Mouse (Mus musculus) spleen, adult 12 weeks (tissue): ENCODE results near the gene Rpl3.

Experiments used
- DNase-seq: peaks from one replicate; pipeline ENCODE4 v3.0.0; 2022; ENCODE audit warnings: low spot score

Rpl3 gene

DNA sequence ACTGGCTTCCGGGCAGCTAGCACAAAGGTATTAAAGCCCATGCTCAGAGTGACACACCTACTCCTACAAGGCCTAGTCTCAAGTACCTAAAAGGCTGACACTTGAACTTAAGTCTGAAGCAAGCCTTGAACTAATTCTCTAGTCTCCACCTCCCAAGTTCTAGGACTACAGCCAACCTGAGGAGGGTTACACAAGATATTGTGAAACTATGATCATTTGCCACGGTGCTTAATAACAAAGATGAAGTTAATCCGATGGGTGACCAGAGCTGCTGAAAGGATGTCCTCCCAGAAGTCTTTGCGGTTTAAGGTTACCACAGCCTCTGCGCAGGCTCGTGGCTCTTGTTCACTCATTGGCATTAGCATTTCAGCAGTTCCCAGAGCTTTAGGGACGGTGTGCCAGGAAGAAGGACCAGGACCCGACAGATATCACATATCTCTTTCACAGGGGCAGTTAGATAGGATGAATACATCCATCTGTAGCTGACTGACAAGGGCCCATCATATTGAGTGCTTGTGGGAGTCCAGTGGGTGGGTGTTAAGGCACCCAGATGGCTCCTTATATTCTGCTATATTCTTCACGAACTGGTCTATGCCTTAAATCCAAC, 4.2 kb downstream of the Rpl3 start:
- no peak for DNase-seq

DNA sequence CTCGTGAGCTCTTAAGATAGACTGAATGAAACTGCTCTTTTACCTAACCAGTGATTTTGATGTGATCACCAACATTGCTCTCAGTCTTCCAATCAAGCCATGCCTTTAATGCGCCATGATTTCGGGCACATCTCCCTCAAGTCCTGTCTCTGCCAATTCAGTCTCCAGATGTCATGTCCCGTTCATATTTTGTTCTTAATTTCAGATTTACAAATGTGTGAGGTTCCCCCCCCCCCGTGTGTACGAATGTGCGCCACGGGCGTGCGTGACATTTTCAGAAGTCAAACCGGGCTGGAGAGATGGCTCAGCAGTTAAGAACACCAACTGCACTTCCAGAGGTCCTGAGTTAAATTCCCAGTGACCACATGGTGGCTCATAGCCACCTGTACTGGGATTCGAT, 7.9 kb downstream of the Rpl3 start:
- DNase-seq = no peak

DNA sequence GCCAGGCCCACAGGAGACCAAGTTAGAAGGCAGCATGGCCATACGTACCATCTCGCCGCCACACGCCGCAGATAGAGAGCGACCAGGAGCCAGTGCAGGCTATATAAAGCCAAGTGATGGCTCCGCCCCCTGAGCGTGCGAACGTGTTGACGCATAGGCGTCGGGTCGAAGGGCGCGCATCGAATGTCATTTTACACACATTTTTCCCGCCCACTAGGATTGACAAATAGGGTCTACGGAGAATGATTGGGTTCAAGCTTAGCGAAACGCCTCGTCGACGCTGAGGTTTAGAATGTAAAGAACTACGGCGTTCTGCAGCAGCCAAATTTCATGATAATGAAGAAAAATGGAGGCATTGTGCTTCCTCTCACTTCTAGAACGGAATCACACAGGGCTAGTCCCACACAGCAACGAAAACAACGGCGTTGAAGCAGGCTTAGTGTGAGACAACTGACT, 8.4 kb downstream of the Rpl3 start:
- DNase-seq = peak; percentile 98

DNA sequence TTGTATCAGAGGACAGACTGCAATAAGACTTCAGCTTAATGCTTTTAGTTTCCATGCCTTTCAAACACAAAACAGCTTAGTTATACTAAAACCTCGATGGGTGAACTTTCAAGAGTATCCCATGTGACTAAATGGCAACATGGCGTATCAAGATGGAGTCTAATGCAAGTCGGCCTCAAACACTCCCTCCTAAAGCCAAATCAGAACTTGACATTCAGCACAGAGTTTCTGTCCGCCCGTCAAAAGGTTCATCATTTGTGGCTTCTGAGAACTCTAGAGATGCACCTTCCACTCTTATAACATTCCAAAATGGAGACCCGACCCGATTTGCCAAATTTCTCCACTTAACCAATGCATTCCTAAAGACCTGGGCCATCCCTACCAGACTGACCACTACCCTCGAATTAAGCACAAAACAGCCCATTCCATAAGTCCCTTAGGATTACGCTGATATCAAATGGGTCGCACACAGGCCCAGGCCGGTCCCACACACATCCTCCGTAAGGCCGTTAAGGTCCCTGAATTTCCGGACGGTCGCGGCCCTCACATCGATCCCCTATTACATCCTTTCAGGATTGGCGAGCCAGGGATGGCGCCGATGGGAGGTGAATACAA, 8.9 kb downstream of the Rpl3 start:
- no peak for DNase-seq

DNA sequence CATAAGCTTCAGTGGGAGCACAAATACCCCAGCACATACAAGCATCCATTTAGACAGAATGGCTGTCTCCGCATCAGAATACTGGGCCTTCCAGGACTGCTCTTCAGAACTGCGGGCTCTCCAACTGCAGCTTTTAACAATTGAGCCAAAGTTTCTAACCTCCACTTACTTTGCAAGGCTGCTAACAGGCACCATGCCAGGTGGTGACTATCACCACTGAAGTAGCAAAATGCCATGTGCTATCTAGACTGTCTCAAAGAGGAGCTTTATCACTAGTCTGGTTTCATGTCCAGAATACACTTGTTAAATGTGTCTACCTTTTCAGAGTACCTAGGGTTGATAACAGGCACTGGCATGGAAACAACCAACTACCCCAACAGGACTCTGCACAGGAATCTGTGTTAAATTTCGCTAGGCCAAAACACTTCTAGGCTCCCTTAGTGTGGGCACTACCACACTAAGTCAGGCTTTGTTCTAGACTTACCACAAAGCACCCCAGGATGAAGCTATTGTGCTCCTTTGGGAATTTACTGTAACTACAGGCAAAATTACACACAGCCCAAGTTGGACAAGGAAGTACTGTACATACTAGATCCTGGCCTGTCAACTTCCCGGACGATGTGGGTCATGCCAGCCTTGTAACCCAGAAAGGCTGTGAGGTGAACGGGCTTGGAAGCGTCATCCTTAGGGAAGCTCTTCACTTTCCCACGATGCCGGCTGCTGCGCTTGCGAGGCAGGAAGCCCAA, 9.7 kb downstream of the Rpl3 start:
- no peak for DNase-seq

DNA sequence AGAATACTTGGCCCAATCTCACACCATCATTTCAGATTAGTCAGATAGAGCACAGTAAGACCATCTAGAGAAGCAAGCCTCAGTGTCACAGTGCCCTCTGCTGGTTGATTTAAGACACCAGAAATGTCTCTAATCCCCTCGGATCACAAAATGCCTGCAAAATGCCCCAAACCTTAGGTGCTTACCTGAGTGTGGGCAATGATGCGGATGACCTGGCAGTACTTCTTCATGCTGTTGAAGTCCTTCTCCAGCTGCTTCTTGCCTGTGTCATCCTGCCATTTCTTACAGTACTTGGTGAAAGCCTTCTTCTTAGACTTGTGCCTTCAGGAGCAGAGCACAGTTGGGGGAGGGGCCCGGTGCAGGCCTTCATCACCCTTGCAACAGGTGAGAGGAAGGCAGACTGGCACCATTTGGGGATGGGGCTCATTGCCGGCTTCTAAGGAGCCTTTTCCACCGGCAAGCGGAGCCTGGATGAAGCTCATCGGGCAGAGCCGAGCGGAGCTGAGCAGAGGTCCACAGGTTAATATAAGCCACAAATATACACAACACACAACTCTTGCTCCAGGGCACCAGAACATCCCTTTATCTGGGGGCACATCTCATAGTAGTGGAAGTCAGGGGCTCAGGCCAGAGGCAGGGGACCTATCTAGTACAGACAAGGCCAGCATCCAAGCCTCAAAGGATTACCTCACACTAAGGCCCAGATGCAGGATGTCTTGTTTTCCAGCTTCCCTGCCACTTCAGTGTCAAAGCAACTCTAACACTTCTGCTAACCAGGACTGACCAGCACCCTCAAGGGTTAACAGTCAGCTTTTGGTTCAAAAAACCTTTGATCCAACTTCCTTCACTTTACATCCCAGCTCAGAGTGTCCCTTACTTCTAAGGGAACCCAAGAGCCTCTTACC, 10.7 kb downstream of the Rpl3 start:
- no peak for DNase-seq

DNA sequence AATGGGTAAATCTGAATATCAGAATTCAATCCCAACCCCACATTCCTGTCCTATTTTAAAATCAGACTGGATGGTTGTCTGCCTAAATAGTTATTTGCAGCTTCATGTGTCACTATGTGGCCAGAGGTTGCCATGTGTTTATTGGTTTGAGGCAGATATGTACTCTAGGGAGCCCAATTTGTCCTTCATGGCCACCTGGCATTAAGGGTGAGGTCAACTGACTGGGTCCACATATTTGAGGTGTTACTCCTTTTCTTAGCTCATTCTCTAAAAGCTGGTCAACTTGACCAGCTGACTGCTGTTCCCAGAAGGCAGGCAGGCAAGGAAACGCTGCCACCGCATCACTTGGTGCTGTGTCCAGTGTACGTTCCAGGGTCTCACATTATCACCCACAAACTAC, 11.7 kb downstream of the Rpl3 start:
- no peak for DNase-seq

DNA sequence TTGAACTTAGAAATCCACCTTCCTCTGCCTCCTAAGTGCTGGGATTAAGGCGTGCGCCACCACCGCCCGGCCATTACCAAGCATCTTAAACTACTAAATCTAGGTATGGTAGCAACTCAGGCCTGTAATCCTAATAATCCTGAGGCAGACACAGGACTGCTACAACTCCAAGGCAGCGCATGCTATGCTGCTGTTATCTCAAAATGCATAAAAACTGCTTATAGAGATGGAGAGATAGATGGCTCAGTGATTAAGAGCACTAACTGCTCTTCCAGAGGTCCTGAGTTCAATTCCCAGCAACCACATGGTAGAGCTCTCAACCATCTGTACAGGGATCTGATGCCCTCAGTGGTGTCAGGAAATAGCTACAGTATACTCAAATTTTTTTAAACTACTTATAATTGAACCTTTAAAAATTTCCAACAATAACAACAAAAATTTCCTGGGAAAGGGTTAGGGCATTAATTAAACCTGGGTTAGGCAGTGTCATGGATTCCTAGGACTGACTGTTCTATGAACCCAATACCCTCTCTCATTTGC, 12.5 kb downstream of the Rpl3 start:
- no peak for DNase-seq

DNA sequence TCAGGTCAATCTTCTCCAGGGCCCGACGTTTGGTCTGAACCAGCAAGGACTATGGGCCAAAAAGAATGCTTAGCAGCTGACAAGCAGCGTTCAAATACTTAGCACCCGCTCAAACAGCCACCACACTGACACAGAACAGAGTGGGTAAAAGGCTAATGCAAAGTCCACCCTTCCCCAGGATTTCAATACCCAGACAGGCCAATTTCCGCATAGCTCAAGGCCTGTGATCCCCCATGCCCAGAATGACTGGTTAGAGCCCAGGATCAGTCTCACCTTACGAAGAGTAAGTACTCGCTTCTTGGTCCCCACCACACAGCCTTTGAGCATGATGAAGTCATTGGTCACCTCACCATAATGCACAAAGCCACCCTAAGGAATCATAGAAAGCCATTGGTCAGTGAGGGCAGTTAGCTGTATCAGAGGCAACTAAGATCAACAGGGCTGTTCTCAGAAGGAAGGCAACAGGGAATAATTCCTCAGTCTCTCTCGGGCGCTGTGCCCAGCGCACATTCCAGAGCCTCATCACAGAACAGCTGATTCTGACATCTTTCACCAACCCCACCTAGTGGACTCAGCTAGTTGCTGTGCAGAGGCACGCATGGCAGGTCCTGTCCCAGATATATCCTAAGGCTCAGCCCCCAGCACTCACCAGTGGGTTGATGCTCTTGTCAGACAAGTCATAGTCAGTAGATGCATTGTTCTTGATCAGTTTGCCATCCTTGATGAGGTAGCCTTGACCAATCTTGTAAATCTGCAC, 13.4 kb downstream of the Rpl3 start:
- DNase-seq = no peak

DNA sequence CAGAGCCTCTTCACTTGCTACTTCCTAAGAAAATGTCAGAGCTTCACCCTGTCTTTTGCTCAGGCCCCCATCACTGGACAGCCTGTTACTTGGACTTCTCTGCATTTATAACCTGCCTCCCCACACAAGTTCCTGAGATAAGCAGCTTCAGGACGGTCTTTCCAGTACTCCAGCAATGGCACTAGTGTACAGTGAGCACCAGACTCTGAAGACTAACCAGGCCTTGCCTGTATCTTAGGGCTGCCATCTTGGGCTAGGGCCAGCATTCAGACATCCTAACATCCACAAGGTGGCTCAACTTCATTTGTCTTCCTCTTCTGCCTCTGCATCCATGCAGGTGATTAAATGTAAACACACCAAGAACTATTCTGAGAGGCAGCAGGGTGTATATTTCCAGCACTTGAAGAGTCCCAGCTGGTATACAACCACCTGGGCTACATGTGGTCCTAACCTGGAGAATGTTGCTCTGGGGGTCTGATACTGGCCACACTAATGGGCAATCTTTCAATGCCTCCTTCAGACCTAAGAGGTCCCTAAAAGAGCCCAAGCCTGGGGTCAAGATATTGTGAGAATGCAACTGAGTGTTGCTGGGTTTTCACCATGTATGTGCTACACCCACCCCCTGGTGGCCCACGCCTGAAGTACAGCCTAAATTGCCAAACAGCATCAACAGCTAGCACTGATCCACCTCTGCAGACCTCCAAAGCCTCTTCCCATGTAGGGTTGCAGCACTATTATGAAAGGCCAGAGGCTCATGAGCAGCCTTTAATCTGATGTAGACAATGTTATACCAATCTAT, 15.1 kb downstream of the Rpl3 start:
- peak; percentile 72 for DNase-seq

DNA sequence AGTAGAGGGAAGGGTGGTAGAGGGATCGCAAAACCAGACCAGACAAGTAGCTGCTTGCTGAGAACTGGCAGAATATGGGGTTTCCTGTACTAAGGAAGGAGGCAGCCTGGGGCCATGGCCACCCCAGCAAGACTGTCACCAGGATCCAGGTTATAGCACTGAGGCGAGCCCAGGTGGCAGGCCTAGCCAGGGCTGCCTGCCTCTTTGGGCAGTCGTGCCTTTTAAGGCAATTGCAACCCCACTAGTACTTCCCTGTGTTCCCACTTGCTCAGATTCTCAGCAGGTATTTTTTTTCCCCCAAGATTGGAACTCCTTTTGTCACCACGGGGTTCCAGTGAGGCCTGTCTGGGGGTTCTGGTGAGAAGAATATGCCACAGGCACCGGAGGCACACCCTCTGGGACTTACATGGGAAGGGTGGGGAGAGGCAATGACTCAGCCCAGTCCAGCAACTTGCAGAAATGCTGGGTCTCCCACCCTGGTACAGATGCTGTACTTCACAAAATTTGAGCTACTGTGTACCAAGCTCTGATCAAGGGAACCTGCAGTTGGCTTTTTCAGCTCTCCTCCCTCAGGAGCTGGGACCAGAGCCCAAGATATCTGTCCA, 15.8 kb downstream of the Rpl3 start:
- DNase-seq = no peak

DNA sequence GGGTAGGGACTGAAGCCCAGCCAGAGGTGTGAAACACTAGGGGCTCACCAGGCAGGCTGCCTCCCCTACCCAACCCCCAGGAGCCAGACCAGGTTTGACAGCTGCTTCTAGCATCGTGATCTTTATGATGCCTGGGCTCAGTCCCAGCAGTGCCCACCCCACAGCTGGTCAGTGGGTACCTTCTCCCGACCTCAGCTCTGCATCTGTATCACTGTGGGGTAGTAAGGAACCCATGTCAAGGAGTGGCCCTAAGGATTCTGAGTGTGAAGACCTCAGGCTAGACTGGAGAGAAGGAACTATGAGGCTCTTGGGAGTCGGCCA, 16.3 kb downstream of the Rpl3 start:
- no peak for DNase-seq

DNA sequence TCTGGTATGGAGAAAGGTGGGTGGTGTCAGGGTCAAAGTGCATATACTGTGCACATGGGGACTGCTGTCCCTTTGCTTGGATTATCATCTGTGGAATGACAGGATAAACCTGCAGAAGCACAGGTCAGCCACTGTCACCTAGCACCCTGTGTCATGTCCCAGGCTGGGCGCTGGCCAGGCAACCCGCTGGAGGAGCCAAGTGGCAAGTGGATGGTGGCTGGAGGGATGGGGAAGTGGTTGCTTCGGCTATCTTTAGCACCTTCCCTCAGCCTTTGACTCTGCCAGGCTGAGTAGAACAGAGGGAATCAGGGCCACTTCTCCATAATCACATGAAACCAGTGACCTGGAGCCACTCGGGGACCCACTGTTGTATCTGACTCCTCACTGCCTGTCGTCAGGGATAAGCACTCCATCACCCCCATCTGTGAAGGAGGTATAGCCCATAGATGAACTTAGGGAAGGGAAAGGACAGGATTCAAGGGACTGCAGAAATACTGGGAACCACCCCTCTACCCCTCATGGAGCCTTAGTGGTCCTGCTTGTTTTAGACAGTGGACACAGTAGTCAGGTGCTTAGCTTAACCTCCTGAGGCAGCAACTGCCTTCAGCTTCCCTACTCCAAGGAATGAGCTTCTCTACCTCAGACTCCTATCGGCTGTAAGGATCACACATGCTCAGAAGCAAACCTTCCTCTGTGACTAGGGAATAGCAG, 16.9 kb downstream of the Rpl3 start:
- no peak for DNase-seq

DNA sequence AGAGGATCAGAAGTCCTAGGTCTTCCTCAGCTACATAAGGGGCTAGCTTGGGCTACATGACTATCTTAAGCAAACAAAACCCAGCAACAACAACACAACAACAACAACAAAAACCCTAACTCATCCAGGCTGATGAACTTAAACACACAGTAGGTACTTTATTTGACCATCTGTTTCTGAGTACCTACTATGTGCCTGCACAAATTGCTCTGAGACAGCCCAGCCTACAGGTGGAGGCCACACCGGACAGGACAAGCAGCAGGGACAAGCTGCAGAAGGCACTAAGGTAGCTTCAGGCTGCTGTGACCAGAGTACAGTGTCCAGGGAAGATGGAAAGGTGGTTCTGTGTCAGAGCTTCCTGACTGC, 18.4 kb downstream of the Rpl3 start:
- DNase-seq = no peak

DNA sequence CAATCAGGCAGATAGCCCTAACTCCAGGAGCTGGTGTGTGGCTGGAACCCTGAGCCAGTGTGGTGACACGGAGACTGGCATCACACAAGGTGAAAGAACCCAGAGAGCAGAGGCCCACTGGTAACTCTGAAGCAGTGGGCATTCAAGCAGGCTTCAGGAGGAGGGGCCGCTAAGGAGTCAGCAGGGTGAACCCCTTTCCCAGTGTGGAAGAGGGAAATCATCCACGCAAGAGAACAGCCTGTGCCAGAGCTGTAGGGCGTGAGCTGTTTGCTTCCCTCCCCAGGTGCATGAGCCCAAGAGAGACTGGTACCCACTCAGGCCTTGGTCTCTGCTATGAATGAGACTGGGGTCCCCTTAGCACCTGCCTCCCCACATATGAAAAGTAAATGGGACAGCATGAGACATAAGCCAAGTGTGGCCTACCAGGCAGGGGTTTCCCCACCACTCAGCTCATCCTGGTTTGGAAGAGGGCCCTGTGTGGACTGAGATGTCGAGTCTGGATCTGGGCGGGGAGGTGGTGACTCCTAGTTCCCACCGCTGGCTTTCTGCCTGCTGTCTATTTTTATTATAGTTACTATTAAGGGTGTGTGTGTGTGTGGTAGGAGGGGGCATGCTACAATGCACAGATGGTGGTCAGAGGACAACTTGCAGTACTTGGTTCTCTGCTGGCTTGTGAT, 19.0 kb downstream of the Rpl3 start:
- DNase-seq = no peak

DNA sequence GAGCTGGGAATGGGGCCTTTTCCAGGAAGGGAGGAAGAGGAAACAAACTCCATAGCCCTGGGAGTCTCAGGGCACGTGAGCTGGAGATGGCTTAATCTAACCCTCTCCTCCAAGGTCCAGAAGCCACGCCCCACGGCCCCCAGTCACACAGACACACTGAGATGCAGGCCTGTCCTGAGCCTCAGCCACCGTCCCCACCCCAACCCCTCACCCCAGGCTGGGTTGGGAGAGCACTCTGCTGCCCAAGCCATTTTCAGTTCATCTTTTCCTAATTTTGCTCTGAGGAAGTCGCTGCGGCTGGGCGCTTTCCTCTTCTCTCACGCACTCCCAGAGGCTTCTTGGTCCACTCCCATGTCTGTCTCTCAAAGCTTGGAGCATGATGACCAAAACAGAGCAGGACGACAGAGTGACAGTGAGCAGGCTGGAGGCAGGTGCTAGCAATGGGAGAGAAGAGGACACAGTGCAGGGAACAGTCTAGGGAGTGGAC, 19.7 kb downstream of the Rpl3 start:
- no peak for DNase-seq

DNA sequence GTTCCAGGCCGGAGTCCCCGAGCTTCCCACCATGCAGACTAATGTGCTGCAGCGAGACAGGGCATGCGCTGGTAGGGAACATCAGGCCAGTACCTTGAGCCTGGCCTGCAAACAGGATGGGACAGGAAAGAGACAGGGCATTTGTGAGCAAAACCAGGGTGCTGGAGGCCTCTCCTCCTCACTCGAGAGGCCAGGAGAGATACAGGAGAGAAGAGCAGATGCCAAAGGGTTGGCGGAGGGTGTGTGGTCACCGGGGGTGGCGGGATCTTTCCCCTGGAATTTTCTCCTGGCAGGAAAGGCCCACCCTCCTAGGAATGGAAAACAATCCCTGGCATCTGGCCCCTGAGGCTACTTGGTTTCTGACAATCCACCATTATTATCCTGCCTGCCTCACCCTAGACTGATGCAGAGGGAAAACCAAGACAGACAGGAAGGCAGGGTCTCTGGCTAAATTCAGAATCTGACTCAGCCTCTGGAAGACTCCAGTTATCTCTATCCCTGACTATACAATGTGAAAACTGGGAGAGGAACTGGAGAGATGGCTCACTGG, 21.5 kb downstream of the Rpl3 start:
- DNase-seq = no peak

DNA sequence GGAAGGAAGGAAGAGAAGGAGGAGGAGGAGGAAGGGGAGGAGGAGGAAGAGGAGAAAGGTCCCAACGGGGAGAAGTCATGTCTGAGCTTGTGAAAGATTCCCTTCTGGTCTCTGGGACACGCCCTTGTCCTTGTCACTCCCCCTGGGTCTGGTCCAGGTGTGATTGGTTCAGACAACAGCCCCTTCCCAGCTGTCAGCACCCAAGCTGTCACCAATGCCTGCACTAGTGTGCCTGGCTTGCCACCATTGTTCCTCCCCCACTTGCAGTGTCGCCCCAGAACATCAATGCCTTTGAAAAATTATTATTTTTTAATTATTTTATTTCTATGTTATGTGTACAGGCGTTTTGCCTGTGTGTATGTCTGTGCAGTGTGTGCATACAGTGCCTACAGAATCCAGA, 22.5 kb downstream of the Rpl3 start:
- no peak for DNase-seq

DNA sequence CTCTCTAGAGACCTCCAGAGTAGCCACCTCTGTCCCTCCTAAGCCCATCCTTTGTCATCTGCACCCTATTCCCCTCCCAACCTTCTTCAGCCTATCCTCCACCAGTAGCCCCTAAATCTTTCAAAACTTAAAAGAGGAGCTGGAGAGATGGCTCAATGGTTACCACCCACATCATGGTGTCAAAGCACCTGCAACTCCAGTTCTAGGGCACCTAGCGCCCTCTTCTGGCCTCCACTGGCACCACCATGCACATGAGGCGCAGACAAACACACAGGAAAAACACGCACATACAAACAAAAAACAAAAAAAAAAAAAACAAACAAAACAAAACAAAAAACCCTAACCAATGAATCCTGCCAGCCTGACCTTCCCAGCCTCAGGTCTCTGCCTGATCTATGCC, 25.1 kb downstream of the Rpl3 start:
- no peak for DNase-seq
